Mouse (Mus musculus): Measurements from ENCODE around the gene Fshr. TPM values are rescaled to one million over a fixed set of nuclear protein-coding genes. Genes with fewer than 3 reads are reported as not detected.

The Fshr gene
- total and polyA plus RNA-seq, 2 experiments from 2014 or later = not detected

- DNase-seq (no peak), ATAC-seq (no peak)
- Histone ChIP-seq H3K27me3 (ENCODE audit: insufficient read depth, low read length) (no peaks in the 10 kb centered on the region), H3K27ac (ENCODE audit: low read depth, low read length) (no peak overlapping the region), H3K4me1 (ENCODE audit: insufficient read depth) (no peaks in the 10 kb centered on the region), H3K36me3 (ENCODE audit: insufficient read depth) (no peaks in the 10 kb centered on the region), H3K9ac (no peak overlapping the region), H3K4me2 (ENCODE audit: low read depth) (no peak overlapping the region), H3K4me3 (ENCODE audit: low read depth, low read length) (no peak overlapping the region), H3K9me3 (ENCODE audit: low read length) (no peaks in the 10 kb centered on the region)
- no peak for TF ChIP-seq CTCF (IDR thresholded peaks at IDR 0.05; ENCODE audit: low read depth)
Measured at GRCm38 (mm10) chr17:88999907-89000306, 200.6 kb downstream of the Fshr start.

- 85% methylated on average over 1 of the region's 1 CpGs for WGBS
- ATAC-seq (no peak), DNase-seq (no peak)
- Histone ChIP-seq H3K4me1 (ENCODE audit: insufficient read depth) (no peaks in the 10 kb centered on the region), H3K4me2 (ENCODE audit: low read depth) (no peak overlapping the region), H3K9ac (no peak overlapping the region), H3K36me3 (ENCODE audit: insufficient read depth) (no peaks in the 10 kb centered on the region), H3K4me3 (ENCODE audit: low read depth, low read length) (no peak overlapping the region), H3K27ac (ENCODE audit: low read depth, low read length) (no peak overlapping the region), H3K27me3 (ENCODE audit: insufficient read depth, low read length) (no peaks in the 10 kb centered on the region), H3K9me3 (ENCODE audit: low read length) (no peaks in the 10 kb centered on the region)
- TF ChIP-seq CTCF (IDR thresholded peaks at IDR 0.05; ENCODE audit: low read depth) = no peak
Measured at GRCm38 (mm10) chr17:88998243-88998642, 202.2 kb downstream of the Fshr start.

- ATAC-seq (no peak), DNase-seq (no peak)
- no peak overlapping the region for H3K27ac ChIP-seq (ENCODE audit: low read depth, low read length)
- H3K4me3 ChIP-seq (ENCODE audit: low read depth, low read length) = no peak overlapping the region
- 90% methylated on average over 4 of the region's 4 CpGs for WGBS
- H3K4me1 ChIP-seq (ENCODE audit: insufficient read depth) = no peaks in the 10 kb centered on the region
- H3K4me2 ChIP-seq (ENCODE audit: low read depth) = no peak overlapping the region
- no peak overlapping the region for H3K9ac ChIP-seq
- no peaks in the 10 kb centered on the region for H3K27me3 ChIP-seq (ENCODE audit: insufficient read depth, low read length)
- no peaks in the 10 kb centered on the region for H3K36me3 ChIP-seq (ENCODE audit: insufficient read depth)
- no peaks in the 10 kb centered on the region for H3K9me3 ChIP-seq (ENCODE audit: low read length)
- TF ChIP-seq CTCF (IDR thresholded peaks at IDR 0.05; ENCODE audit: low read depth) = no peak
Measured at GRCm38 (mm10) chr17:88991238-88991637, 209.2 kb downstream of the Fshr start.

- H3K9me3 ChIP-seq (ENCODE audit: low read length) = no peaks in the 10 kb centered on the region
- no peaks in the 10 kb centered on the region for H3K4me1 ChIP-seq (ENCODE audit: insufficient read depth)
- DNase-seq (no peak), ATAC-seq (no peak)
- no peak overlapping the region for H3K4me3 ChIP-seq (ENCODE audit: low read depth, low read length)
- WGBS = 80% methylated on average over 10 of the region's 10 CpGs
- H3K4me2 ChIP-seq (ENCODE audit: low read depth) = no peak overlapping the region
- no peaks in the 10 kb centered on the region for H3K36me3 ChIP-seq (ENCODE audit: insufficient read depth)
- no peak for TF ChIP-seq CTCF (IDR thresholded peaks at IDR 0.05; ENCODE audit: low read depth)
- H3K9ac ChIP-seq = no peak overlapping the region
- no peak overlapping the region for H3K27ac ChIP-seq (ENCODE audit: low read depth, low read length)
- no peaks in the 10 kb centered on the region for H3K27me3 ChIP-seq (ENCODE audit: insufficient read depth, low read length)
Measured at GRCm38 (mm10) chr17:88980708-88981355, 219.6 kb downstream of the Fshr start.

- H3K4me3 ChIP-seq (ENCODE audit: low read depth, low read length) = no peak overlapping the region
- no peaks in the 10 kb centered on the region for H3K9me3 ChIP-seq (ENCODE audit: low read length)
- H3K27me3 ChIP-seq (ENCODE audit: insufficient read depth, low read length) = no peaks in the 10 kb centered on the region
- no peak for TF ChIP-seq CTCF (IDR thresholded peaks at IDR 0.05; ENCODE audit: low read depth)
- no peak overlapping the region for H3K27ac ChIP-seq (ENCODE audit: low read depth, low read length)
- no peak overlapping the region for H3K4me2 ChIP-seq (ENCODE audit: low read depth)
- no peaks in the 10 kb centered on the region for H3K36me3 ChIP-seq (ENCODE audit: insufficient read depth)
- no peaks in the 10 kb centered on the region for H3K4me1 ChIP-seq (ENCODE audit: insufficient read depth)
- DNase-seq (no peak), ATAC-seq (no peak)
- WGBS = 83% methylated on average over 3 of the region's 3 CpGs
- H3K9ac ChIP-seq = no peak overlapping the region
Measured at GRCm38 (mm10) chr17:88974538-88974937, 225.9 kb downstream of the Fshr start.

GRCm38 (mm10) chr17:88966028-88966427 lies 234.4 kb downstream of the Fshr start:
- DNase-seq (no peak), ATAC-seq (no peak)
- H3K9me3 ChIP-seq (ENCODE audit: low read length) = no peaks in the 10 kb centered on the region
- 43% methylated on average over 3 of the region's 3 CpGs for WGBS
- no peaks in the 10 kb centered on the region for H3K36me3 ChIP-seq (ENCODE audit: insufficient read depth)
- no peaks in the 10 kb centered on the region for H3K4me1 ChIP-seq (ENCODE audit: insufficient read depth)
- H3K4me2 ChIP-seq (ENCODE audit: low read depth) = no peak overlapping the region
- H3K27me3 ChIP-seq (ENCODE audit: insufficient read depth, low read length) = no peaks in the 10 kb centered on the region
- no peak overlapping the region for H3K9ac ChIP-seq
- H3K27ac ChIP-seq (ENCODE audit: low read depth, low read length) = no peak overlapping the region
- no peak overlapping the region for H3K4me3 ChIP-seq (ENCODE audit: low read depth, low read length)
- TF ChIP-seq CTCF (IDR thresholded peaks at IDR 0.05; ENCODE audit: low read depth) = no peak

- ATAC-seq = peak; percentile 75
- no peak overlapping the region for H3K27ac ChIP-seq (ENCODE audit: low read depth, low read length)
Measured at GRCm38 (mm10) chr17:88954011-88954410, 246.5 kb downstream of the Fshr start.

More at GRCm38 (mm10) chr17:88954011-88954410, 246.5 kb downstream of the Fshr start:
- Histone ChIP-seq H3K4me2 (ENCODE audit: low read depth) (no peak overlapping the region), H3K4me1 (ENCODE audit: insufficient read depth) (no peaks in the 10 kb centered on the region), H3K9ac (no peak overlapping the region), H3K4me3 (ENCODE audit: low read depth, low read length) (no peak overlapping the region), H3K9me3 (ENCODE audit: low read length) (no peaks in the 10 kb centered on the region), H3K27me3 (ENCODE audit: insufficient read depth, low read length) (no peaks in the 10 kb centered on the region), H3K36me3 (ENCODE audit: insufficient read depth) (no peaks in the 10 kb centered on the region)
- TF ChIP-seq CTCF (IDR thresholded peaks at IDR 0.05; ENCODE audit: low read depth) = peak; percentile 90
- DNase-seq = peak; percentile 79
- 36% methylated on average over 5 of the region's 5 CpGs for WGBS

Data from forebrain, postnatal 0 days (tissue).